Mouse (Mus musculus) CH12.LX (cell line): ENCODE data around the gene Rpl39. TPM values are rescaled to one million over a fixed set of nuclear protein-coding genes. Genes with fewer than 3 reads are reported as not detected.
A peak's percentile ranks its signal among the peaks of the same experiment; 100 is the strongest.

ENCODE experiments used
- DNase-seq: peaks from one replicate; pipeline ENCODE4 v3.0.0-alpha.2; 2013; ENCODE audit errors: extremely low read depth
- H3K27ac ChIP-seq: 2 replicates; pipeline ENCODE4 v1.5.1; 2012; ENCODE audit warnings: low read depth, mild to moderate bottlenecking, control low read depth, moderate library complexity; ENCODE audit not compliant: insufficient read depth
- H3K27me3 ChIP-seq: replicated peaks from 2 replicates; pipeline ENCODE3; 2012; ENCODE audit warnings: inconsistent platforms
- H3K36me3 ChIP-seq, 2 experiments: replicated peaks in 1 of 2; 2 replicates each; pipeline versions ENCODE3 to v1.6.1; 2012; ENCODE audit warnings: inconsistent platforms in 1 of 2, low read length in 1 of 2, mild to moderate bottlenecking in 1 of 2, mixed read lengths in 1 of 2, moderate library complexity in 1 of 2; ENCODE audit not compliant: control insufficient read depth in 1 of 2, insufficient read depth in 1 of 2
- H3K4me1 ChIP-seq, 2 experiments: 2 replicates each; pipeline ENCODE4 v1.6.1; 2012; ENCODE audit warnings: inconsistent platforms in 1 of 2, moderate library complexity in 1 of 2; ENCODE audit not compliant: insufficient read depth in 2 of 2, control insufficient read depth in 1 of 2
- H3K4me2 ChIP-seq: 2 replicates; pipeline ENCODE4 v1.6.1; 2012; ENCODE audit warnings: low read depth, mild to moderate bottlenecking, control low read depth; ENCODE audit not compliant: poor library complexity, insufficient read depth, severe bottlenecking
- H3K4me3 ChIP-seq, 3 experiments: fragments of 150-350 bp in 1 of 3; sonication (generic) in 1 of 3; replicated peaks in 1 of 3; 2 replicates each; pipeline versions ENCODE3 to v1.5.1; 2011 to 2012; ENCODE audit warnings: low read depth in 2 of 3, low read length in 2 of 3, mild to moderate bottlenecking in 2 of 3, moderate library complexity in 2 of 3, control low read depth in 1 of 3, improper control_type of control experiment in 1 of 3, inconsistent platforms in 1 of 3, mixed read lengths in 1 of 3; ENCODE audit not compliant: poor library complexity in 1 of 3
- H3K79me2 ChIP-seq: replicated peaks from 2 replicates; pipeline ENCODE4 v1.6.1; 2012; ENCODE audit warnings: mild to moderate bottlenecking, moderate library complexity; ENCODE audit not compliant: control insufficient read depth, poor library complexity, insufficient read depth, severe bottlenecking; ENCODE audit errors: extremely low read depth
- H3K9ac ChIP-seq: 2 replicates; pipeline ENCODE4 v1.6.1; 2012; ENCODE audit warnings: low read depth, mild to moderate bottlenecking, control low read depth, moderate library complexity; ENCODE audit not compliant: insufficient read depth
- H3K9me3 ChIP-seq: replicated peaks from 2 replicates; pipeline ENCODE3; 2012; ENCODE audit warnings: low read length, inconsistent platforms, mixed read lengths
- CHD2 ChIP-seq: IDR thresholded peaks from 2 replicates; pipeline ENCODE4 v1.6.1; 2011; ENCODE audit warnings: low read length, improper control_type of control experiment
- CTCF ChIP-seq, 2 experiments: IDR thresholded peaks in 1 of 2; conservative IDR thresholded peaks in 1 of 2; 2 replicates each; pipeline ENCODE4 v1.5.1; 2011 to 2012; ENCODE audit warnings: low read depth in 2 of 2, low read length in 2 of 2, improper control_type of control experiment in 1 of 2, inconsistent platforms in 1 of 2, mild to moderate bottlenecking in 1 of 2, moderate library complexity in 1 of 2
- E2F4 ChIP-seq: IDR thresholded peaks from 2 replicates; pipeline ENCODE4 v1.6.1; 2011; ENCODE audit warnings: low read depth, low read length, improper control_type of control experiment; ENCODE audit not compliant: insufficient replicate concordance
- ELF1 ChIP-seq: IDR thresholded peaks from 2 replicates; pipeline ENCODE4 v1.6.1; 2014; ENCODE audit warnings: low read depth, mild to moderate bottlenecking, inconsistent platforms, low read length, improper control_type of control experiment
- GABPA ChIP-seq: IDR thresholded peaks from 2 replicates; pipeline ENCODE4 v1.6.1; 2012; ENCODE audit warnings: low read depth, low read length, improper control_type of control experiment, inconsistent platforms; ENCODE audit not compliant: insufficient replicate concordance
- IRF4 ChIP-seq: IDR thresholded peaks from 2 replicates; pipeline ENCODE4 v1.6.1; 2014; ENCODE audit warnings: low read depth, mild to moderate bottlenecking, inconsistent platforms, low read length, improper control_type of control experiment
- JUN ChIP-seq: IDR thresholded peaks from 2 replicates; pipeline ENCODE4 v1.6.1; 2011; ENCODE audit warnings: low read depth, mild to moderate bottlenecking, low read length, improper control_type of control experiment, moderate library complexity; ENCODE audit not compliant: insufficient read depth
- MEF2A ChIP-seq: IDR thresholded peaks from 2 replicates; pipeline ENCODE4 v1.6.1; 2014; ENCODE audit warnings: low read depth, mild to moderate bottlenecking, inconsistent platforms, low read length, improper control_type of control experiment, borderline replicate concordance
- MXI1 ChIP-seq: IDR thresholded peaks from 2 replicates; pipeline ENCODE4 v1.6.1; 2011; ENCODE audit warnings: mild to moderate bottlenecking, low read depth, low read length, improper control_type of control experiment
- MYC ChIP-seq: IDR thresholded peaks from 2 replicates; pipeline ENCODE4 v1.6.1; 2011; ENCODE audit warnings: low read depth, mild to moderate bottlenecking, improper control_type of control experiment, low read length
- NRF1 ChIP-seq: IDR thresholded peaks from 2 replicates; pipeline ENCODE4 v1.6.1; 2014; ENCODE audit warnings: low read depth, mild to moderate bottlenecking, inconsistent platforms, low read length, improper control_type of control experiment, moderate library complexity
- POLR2A ChIP-seq: IDR thresholded peaks from 2 replicates; pipeline ENCODE4 v1.6.1; 2011; ENCODE audit warnings: low read depth, mild to moderate bottlenecking, improper control_type of control experiment, low read length
- RAD21 ChIP-seq: IDR thresholded peaks from 2 replicates; pipeline ENCODE4 v1.6.1; 2011; ENCODE audit warnings: low read depth, mild to moderate bottlenecking, low read length, improper control_type of control experiment, moderate library complexity
- SIN3A ChIP-seq: IDR thresholded peaks from 2 replicates; pipeline ENCODE4 v1.6.1; 2012; ENCODE audit warnings: low read length, improper control_type of control experiment, inconsistent platforms
- SMC3 ChIP-seq: IDR thresholded peaks from 2 replicates; pipeline ENCODE4 v1.6.1; 2011; ENCODE audit warnings: low read depth, low read length, improper control_type of control experiment
- TBP ChIP-seq: conservative IDR thresholded peaks from 2 replicates; pipeline ENCODE4 v1.6.1; 2011; ENCODE audit warnings: low read depth, low read length, improper control_type of control experiment
- TCF12 ChIP-seq: IDR thresholded peaks from 2 replicates; pipeline ENCODE4 v1.6.1; 2014; ENCODE audit warnings: low read depth, mild to moderate bottlenecking, inconsistent platforms, low read length, improper control_type of control experiment
- USF1 ChIP-seq: IDR thresholded peaks from 2 replicates; pipeline ENCODE4 v1.6.1; 2014; ENCODE audit warnings: low read depth, mild to moderate bottlenecking, inconsistent platforms, low read length, improper control_type of control experiment
- USF2 ChIP-seq: conservative IDR thresholded peaks from 2 replicates; pipeline ENCODE4 v1.6.1; 2011; ENCODE audit warnings: low read depth, low read length, improper control_type of control experiment
- ZC3H11A ChIP-seq: IDR thresholded peaks from 2 replicates; pipeline ENCODE4 v1.6.1; 2012; ENCODE audit warnings: low read depth, mild to moderate bottlenecking, inconsistent platforms, low read length, improper control_type of control experiment
- ZKSCAN1 ChIP-seq: IDR thresholded peaks from 2 replicates; pipeline ENCODE4 v1.6.1; 2012; ENCODE audit warnings: low read depth, inconsistent platforms, low read length, improper control_type of control experiment, borderline replicate concordance
- ZMIZ1 ChIP-seq: IDR thresholded peaks from 2 replicates; pipeline ENCODE4 v1.6.1; 2012; ENCODE audit warnings: low read depth, mild to moderate bottlenecking, inconsistent platforms, low read length, improper control_type of control experiment
- ZNF384 ChIP-seq: IDR thresholded peaks from 2 replicates; pipeline ENCODE4 v1.6.1; 2012; ENCODE audit warnings: low read depth, low read length, improper control_type of control experiment, inconsistent platforms
- dilution Hi-C: fragments of 300-500 bp; cut with MboI; formaldehyde crosslinking; loops from 2 replicates; pipeline ENCODE4 v1.14.3; 2020; ENCODE audit warnings: low sequenced_read_pairs; ENCODE audit not compliant: extremely low pct_unique_long_range_greater_than_20kb, extremely low pct_ligation_motif_present
- in situ Hi-C: fragments of 300-500 bp; cut with MboI; formaldehyde crosslinking; loops from 3 replicates; pipeline ENCODE4 v1.14.3; 2019; ENCODE audit warnings: low sequenced_read_pairs, low pct_ligation_motif_present, low pct_unique_long_range_greater_than_20kb, mixed read lengths
- polyA plus RNA-seq: library from polyadenylated mRNA; unstranded; fragments of >175 nt; gene quantifications from 2 replicates; pipeline ENCODE4 v1.2.1, GENCODE M21; 2012; ENCODE audit warnings: low read depth; ENCODE audit not compliant: insufficient read length
- total RNA-seq, 2 experiments: library from RNA; depleted of rRNA; stranded (reverse); fragments of 300-350 nt in 1 of 2; fragments of >200 nt in 1 of 2; gene quantifications; 2 replicates each; pipeline ENCODE4 v1.2.3; 2012 to 2014

Rpl39 gene
- total and polyA plus RNA-seq, 3 experiments, result 1,227 to 2,172 (median 2,129) TPM

DNA sequence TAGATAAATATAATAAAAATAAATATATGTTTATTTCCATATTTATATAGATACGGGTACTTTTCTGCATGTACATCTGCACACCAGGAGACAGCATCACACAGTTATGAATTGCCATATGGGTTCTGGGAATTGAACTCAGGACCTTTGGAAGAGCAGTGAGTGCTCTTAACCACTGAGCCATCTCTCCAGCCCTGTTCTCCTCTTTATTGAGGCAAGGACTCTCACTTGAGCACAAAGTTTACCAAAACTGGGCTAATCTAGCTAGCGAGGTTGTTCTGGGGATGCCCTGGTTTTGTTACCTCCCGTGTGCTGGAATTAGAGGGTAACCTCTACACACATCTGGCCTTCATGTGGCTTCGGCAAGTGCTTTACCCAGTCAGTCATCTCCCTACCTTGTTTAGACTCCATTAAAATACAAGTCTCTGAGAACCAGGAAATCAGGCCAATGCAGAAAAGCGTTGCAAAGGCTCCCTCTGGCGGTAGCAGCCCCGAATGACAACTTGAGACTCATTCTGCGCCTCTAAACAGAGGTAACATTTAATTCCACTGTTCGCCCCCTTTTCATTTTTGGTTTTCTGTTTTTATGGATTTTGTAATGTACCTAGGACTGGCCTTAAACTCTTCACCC, 10.8 kb downstream of the Rpl39 start:
- DNase-seq, result no peak
- H3K4me1 ChIP-seq, result peaks cover 0 to 2% of the 10 kb centered on the region in 2 experiments; a peak in 1 of 4 replicates
- H3K4me3 ChIP-seq, result no peak overlapping the region
- H3K4me2 ChIP-seq, result peak overlapping the region; percentile 45
- dilution Hi-C loops (no loop called here), in situ Hi-C loops (no loop called here)
- no peak overlapping the region for H3K9ac ChIP-seq
- no peaks in the 10 kb centered on the region; the same call in 1 of the 2 replicates for H3K79me2 ChIP-seq
- H3K9me3 ChIP-seq, result no peaks in the 10 kb centered on the region
- H3K27ac ChIP-seq, result no peak overlapping the region
- H3K27me3 ChIP-seq, result no peaks in the 10 kb centered on the region
- no peaks in the 10 kb centered on the region for H3K36me3 ChIP-seq
- TF ChIP-seq E2F4, result no peak
- TF ChIP-seq CTCF (conservative IDR thresholded peaks at IDR 0.05 in 1 of 2, IDR thresholded peaks at IDR 0.05 in 1 of 2; ENCODE audit: low read depth in 2 of 2, low read length in 2 of 2), result peak; percentile 77 to 79
- TF ChIP-seq POLR2A, result 0 out of 2 replicates have a peak, but pooled peaks have one; percentile 30
- no peak for TF ChIP-seq USF2
- no peak for TF ChIP-seq GABPA
- TF ChIP-seq IRF4, result no peak
- peak; percentile 89 for TF ChIP-seq TBP
- peak; percentile 57 for TF ChIP-seq SMC3
- TF ChIP-seq MXI1, result no peak
- TF ChIP-seq RAD21, result peak; percentile 74
- TF ChIP-seq ELF1, result peak; percentile 83
- TF ChIP-seq MEF2A, result no peak

DNA sequence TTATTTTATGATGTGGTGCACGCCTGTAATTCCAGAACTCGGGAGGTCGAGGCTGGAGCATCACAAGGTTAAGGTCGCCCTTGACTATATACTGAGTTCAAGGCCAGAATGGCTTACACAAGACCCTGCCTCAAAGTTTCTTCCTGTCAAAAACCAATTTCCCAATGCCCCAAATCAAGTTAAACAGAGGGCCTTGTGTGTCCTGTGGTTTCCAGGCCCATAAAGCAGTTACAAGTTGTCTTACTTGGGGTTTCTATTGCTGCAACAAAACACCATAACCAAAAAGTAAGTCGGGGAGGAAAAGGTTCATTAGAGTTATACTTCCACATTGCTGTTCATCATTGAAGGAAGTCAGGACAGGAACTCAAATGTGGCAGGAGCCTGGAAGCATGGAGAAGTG, 16.4 kb downstream of the Rpl39 start:
- in situ Hi-C loops, result no loop called here
- H3K79me2 ChIP-seq, result no peaks in the 10 kb centered on the region
- dilution Hi-C loops, result no loop called here

More for the DNA sequence above, 16.4 kb downstream of the Rpl39 start:
- Histone ChIP-seq H3K4me3 (no peak overlapping the region), H3K36me3 (no peaks in the 10 kb centered on the region), H3K4me1 (no peaks in the 10 kb centered on the region), H3K9me3 (no peaks in the 10 kb centered on the region), H3K27ac (no peak overlapping the region), H3K27me3 (no peaks in the 10 kb centered on the region), H3K9ac (no peak overlapping the region), H3K4me2 (no peak overlapping the region)
- TF ChIP-seq ZMIZ1 (no peak), NRF1 (no peak), MYC (no peak), ZC3H11A (no peak), ELF1 (no peak), SIN3A (no peak), POLR2A (no peak), CTCF (conservative IDR thresholded peaks at IDR 0.05 in 1 of 2, IDR thresholded peaks at IDR 0.05 in 1 of 2; ENCODE audit: low read depth in 2 of 2, low read length in 2 of 2) (no peak), CHD2 (no peak), ZNF384 (no peak), USF1 (no peak), ZKSCAN1 (no peak), JUN (no peak), TCF12 (no peak), USF2 (no peak), RAD21 (no peak), IRF4 (no peak)
- no peak for DNase-seq
